Mouse (Mus musculus) T-helper 17 cell (primary cell): ENCODE measurements around the gene Enpp7.

Experiments used
- in situ Hi-C, 2 experiments: fragments of 300-600 bp; cut with MboI, MseI; formaldehyde crosslinking; loops; 1 replicate in 1 of 2; 2 replicates in 1 of 2; pipeline ENCODE4 v1.15.1; 2025; ENCODE audit warnings: high pct_unique_total_duplicates in 2 of 2

Enpp7 gene

GRCm38 (mm10) chr11:118995448-118995847, 7.5 kb downstream of the Enpp7 start:
- in situ Hi-C loops: no loop called here

GRCm38 (mm10) chr11:118997182-118997581, 9.2 kb downstream of the Enpp7 start:
- in situ Hi-C loops: no loop called here

GRCm38 (mm10) chr11:118998540-118999265, 10.7 kb downstream of the Enpp7 start:
- in situ Hi-C loops: no loop called here

- in situ Hi-C loops: no loop called here
Observed at GRCm38 (mm10) chr11:118999361-118999804, 11.4 kb downstream of the Enpp7 start.

- in situ Hi-C loops: no loop called here
Observed at GRCm38 (mm10) chr11:119000877-119001276, 12.9 kb downstream of the Enpp7 start.

GRCm38 (mm10) chr11:119001493-119002128, 13.6 kb downstream of the Enpp7 start:
- in situ Hi-C loops: no loop called here

- in situ Hi-C loops: no loop called here
Observed at GRCm38 (mm10) chr11:119005547-119006275, 17.7 kb downstream of the Enpp7 start.

GRCm38 (mm10) chr11:119006462-119006861, 18.5 kb downstream of the Enpp7 start:
- in situ Hi-C loops: no loop called here

- in situ Hi-C loops: no loop called here
Observed at GRCm38 (mm10) chr11:119007461-119008456, 19.8 kb downstream of the Enpp7 start.

- in situ Hi-C loops: no loop called here
Observed at GRCm38 (mm10) chr11:119014455-119014854, 26.5 kb downstream of the Enpp7 start.

- in situ Hi-C loops: no loop called here
Observed at GRCm38 (mm10) chr11:119017506-119017905, 29.5 kb downstream of the Enpp7 start.

GRCm38 (mm10) chr11:119021180-119021579, 33.2 kb downstream of the Enpp7 start:
- in situ Hi-C loops: no loop called here

GRCm38 (mm10) chr11:119022068-119022894, 34.3 kb downstream of the Enpp7 start:
- in situ Hi-C loops: no loop called here

GRCm38 (mm10) chr11:119022895-119023615, 35.1 kb downstream of the Enpp7 start, which contains the start of gene Cbx2:
Gene Cbx2 (plus strand): TSS chr11:119022962.
- in situ Hi-C loops: no loop called here

GRCm38 (mm10) chr11:119023616-119023980, 35.6 kb downstream of the Enpp7 start:
- in situ Hi-C loops: no loop called here

GRCm38 (mm10) chr11:119024260-119024659, 36.3 kb downstream of the Enpp7 start:
- in situ Hi-C loops: no loop called here

GRCm38 (mm10) chr11:119026203-119026602, 38.2 kb downstream of the Enpp7 start:
- in situ Hi-C loops: no loop called here

GRCm38 (mm10) chr11:119033874-119034558, 46.0 kb downstream of the Enpp7 start:
- in situ Hi-C loops: loop anchor here in 1 of 2 experiments (5.0 kb wide), 1 partner anchor 158 kb away; no protein-coding TSS in a partner anchor

- in situ Hi-C loops: loop anchor here in 1 of 2 experiments (5.0 kb wide), 1 partner anchor 158 kb away; no protein-coding TSS in a partner anchor
Observed at GRCm38 (mm10) chr11:119034635-119035034, 46.6 kb downstream of the Enpp7 start.
